Mouse (Mus musculus) megakaryocyte, adult 5-6 weeks (primary cell): ENCODE data around the gene S100b. TPM values are rescaled to one million over a fixed set of nuclear protein-coding genes. Genes with fewer than 3 reads are reported as not detected.

Experiments
- ATAC-seq: 2 replicates; pipeline ENCODE4 v1.8.0; 2016; ENCODE audit warnings: mild to moderate bottlenecking, inconsistent platforms; ENCODE audit not compliant: poor library complexity, severe bottlenecking
- total RNA-seq, 2 experiments: library from RNA; stranded (forward) in 1 of 2; stranded (reverse) in 1 of 2; fragments of 153-499, 151-499 nt in 1 of 2; fragments of 221-1000, 200-1000 nt in 1 of 2; gene quantifications; 2 replicates each; pipeline versions ENCODE4 v1.2.3 to v1.2.4; 2015 to 2017

Gene S100b
- total RNA-seq, 2 experiments from 2014 or later, result 0.11 to 0.47 TPM

DNA sequence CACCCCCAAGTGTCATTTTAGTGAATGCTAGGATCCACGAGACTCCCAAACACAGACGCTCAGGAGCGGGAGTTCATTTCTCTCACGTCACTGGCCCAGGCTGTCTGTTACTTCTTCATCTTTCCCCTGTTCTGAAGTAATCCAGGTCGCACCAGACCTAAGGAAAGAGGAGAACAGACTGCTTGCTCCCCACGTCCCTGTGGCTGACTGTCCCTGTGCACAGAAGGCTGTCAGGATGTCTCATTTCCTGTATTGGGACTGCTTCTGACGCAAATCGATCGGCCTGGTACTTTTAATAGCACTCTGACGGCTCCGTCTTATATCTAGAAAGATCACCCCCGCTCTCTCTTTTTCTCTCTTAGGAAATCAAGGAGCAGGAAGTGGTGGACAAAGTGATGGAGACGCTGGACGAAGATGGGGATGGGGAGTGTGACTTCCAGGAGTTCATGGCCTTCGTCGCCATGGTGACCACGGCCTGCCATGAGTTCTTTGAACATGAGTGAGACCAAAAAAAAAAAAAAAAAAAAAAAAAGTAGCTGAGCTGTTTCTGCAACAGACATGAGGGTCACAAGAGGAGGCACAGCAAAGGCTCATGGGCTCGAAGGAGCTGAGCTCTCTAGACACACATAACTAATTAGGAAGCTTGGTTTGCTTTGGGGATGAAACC is 6.0 kb downstream of the S100b start:
- no peak for ATAC-seq

DNA sequence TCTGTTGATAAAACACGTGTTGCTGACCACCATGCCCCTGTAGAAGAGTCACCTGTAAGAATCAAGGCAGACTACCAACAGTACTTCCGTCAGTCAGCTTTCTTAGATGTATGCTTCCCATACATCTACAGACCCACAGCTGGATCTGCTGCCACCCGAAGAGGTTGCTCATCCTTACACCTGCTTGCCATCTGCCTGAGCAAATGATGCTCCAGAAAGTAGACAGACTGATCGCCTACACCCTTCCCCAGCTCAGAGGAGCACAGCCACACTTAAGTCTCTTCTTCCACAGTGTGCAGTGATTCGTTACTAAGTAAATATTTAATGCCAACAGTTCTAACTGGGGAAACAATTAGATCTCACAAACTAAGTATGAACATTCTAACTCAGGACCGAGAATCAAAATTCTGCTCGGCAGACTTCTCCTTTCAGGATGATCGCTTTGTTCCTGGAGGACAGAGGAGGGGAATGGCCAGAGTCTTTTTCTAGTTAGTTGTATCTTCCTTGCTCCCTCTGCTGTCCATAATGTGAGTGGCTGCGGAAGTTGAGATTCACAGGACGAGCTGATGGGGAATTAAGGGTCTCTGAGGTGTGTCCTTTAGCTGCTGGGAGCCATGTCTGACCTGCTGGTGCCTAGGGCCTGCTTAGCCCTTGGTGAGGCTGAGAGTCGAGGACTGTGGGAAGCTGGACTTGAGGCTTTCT is 6.9 kb downstream of the S100b start:
- ATAC-seq, result no peak

DNA sequence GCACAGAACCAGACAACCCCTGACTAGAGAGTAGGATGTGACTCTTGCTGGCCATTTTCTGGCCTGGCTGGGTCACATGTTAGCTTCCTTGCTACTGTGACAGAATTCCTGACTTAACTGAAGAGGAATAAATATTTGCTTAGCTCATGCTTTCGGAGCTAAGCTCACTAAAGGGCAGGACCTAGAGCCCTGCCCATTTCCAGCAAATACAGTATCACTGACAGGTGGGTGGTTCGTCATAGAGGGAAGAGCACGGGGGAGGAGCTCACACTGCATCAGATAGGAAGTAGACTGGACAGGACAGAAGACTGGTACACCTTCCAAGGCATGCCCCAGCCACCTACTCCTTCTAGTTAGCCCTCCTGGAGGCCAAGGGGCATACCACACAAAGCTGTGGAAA is 7.8 kb downstream of the S100b start:
- no peak for ATAC-seq

DNA sequence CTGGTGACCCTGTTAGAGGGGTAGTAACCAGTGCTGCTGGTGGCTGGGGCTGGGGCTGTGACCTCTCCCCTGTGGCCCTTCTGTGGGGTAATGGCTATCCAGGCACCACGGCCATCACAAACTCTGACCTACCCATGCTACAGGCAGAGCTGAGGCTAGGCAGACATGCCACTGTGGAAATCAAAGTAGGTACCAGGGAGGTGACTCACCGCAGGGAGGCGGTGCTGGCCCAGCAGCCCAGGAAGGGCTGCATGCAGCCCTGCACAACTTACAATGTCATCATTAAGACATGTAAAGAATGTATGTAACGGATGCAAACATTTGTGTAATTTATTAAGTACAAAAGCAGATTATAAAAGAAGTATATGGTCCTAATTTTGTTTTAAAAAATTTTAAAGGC is 8.8 kb downstream of the S100b start:
- no peak for ATAC-seq

DNA sequence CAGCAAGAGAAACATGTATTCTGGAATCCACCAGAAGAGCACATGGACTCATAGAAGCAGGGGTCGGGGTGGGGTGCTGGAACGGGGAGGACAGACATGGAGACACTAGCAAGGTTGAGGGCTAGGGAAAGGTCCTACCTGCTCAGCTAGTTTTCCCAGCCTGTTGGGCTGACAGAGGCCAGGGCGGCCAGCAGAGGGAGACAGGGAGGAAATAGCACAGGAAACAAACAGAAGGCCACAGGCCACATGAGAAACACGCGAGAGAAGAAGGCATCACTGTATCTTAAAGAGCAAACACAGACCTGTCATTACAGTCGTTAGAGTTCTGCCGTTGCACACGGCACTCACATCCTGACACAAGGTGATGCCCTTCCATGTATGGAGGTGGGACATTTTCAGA is 17.6 kb downstream of the S100b start:
- ATAC-seq, result peak; percentile 72

DNA sequence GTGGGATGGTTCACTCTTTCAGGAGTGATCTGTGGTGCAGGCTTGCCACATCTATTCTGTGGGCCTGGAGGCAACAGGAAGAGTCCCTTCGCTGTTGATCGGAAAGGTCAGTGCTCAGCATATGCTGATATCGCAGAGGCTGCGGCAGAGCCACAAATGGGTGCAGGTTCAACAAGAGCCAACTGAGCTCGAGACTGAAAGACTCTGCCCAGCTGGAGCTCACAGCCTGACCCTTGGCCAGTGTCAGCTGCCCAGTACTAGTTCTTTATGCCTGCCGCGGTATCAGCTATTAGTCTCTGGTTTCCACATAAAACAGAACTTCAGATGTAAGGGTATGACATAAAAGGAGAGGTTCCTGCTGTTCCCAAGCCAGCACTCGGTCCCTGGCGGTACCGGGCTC is 21.6 kb downstream of the S100b start:
- ATAC-seq, result no peak

DNA sequence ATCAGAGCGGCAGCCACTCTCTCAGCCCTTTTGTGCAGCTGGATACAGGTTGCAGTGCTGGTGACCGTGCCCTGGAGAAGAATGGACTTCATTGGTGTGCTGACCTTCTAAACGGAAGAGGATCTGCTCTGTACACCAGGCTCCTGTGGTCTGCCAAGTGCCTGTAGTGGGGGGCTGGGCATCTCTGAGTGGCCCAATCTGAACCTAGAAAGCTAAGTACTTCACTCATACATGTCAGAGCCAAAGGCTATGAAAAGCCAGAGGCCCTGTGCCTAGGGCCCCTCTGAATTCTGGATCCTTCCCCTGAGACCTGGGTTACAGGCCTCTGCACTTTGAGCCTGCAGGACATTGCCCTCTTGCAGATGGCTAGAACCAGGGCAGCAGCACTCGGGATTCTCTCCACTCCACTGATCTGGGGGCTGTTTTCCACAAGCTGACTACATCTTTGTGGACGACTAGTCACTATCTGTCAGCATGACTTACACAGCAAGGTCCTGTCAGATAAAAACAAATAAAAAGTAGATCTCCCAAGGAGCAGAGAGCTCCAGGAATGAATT is 25.0 kb downstream of the S100b start:
- ATAC-seq, result no peak

DNA sequence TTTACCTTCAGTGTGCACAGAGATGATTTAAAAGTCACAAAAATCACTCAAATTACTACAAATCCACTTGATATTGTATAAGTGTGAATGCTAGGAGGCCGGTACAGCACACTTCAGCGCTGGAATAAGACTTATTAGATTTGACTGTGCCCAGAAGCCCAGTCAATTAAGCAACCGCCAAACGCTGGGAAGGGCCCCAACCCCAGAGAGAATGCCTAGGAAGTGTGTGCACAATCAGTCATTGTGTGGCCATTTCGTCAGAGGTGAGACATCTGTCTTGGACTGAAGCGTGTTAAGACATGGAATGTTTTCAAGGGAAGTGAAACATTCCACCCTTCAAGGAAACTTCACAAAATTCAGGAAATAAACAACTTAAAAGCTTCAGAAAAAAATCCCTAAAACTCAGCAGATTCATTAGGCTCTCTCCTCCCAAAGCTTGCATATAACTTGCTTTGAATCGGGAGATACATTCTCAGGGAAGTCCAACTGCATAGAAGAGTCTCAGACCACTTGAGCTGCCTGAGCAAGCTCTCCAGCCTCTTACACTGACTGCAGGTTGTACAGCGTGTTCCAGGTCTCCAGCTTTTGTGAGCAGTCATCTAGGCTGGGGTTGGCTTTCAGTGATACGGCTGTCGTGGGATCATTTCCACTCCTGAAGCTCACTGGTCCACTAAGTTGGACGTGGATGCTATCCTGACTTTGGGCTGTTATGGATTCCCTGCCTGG is 34.8 kb downstream of the S100b start:
- ATAC-seq, result no peak

DNA sequence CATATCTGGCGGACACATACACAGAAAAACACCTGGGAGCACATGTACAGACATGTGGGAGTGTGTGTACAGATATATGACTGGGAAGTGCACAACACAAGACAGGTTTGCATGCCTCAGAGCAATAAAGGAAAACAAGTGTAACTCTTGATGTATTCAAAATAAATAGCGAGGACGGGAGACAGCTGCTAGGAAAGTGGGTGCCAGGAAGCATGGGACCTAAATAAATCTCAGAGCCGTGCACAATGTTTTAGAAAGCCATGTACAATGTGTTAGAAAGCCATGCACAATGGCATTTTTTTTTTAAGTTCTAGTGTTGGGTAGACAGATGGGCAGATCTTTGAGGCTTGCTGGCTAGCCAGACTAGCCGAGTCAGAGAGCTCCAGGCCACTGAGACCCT is 35.4 kb downstream of the S100b start:
- no peak for ATAC-seq

DNA sequence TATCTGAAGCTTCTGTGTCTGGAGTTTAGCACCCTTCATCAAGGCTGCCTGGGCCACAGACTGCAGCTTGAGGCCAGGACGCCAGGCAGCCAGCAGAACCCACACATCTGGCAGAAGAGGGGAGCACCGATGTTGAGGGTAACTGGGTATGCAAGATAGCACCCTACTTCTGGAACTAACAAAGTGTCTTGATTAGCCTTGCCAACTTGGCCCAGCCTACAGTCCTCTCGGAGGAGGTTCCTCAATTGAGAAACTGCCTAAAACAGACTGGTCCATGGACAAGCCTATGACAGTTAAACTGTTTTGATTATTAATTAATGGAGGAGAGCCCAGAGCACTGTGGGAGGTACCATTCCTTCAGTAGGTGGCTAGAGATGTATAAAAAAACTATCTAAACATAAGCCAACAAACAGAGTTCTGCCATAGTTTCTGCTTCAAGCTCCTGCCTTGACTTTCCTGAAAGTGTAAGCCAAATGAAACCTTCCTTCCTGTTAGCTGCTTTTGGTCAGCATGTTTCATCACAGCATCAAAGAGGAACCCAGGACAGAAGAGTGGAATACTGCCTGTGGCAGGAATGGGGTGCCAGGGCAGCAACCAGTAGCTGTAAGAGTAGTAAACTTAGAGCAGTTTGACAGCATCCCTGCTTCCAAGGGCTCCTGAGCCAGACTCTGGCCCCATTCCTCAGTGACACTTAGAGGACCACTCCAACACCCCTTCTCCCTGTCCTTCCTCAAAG is 36.5 kb downstream of the S100b start:
- ATAC-seq, result peak; percentile 51

DNA sequence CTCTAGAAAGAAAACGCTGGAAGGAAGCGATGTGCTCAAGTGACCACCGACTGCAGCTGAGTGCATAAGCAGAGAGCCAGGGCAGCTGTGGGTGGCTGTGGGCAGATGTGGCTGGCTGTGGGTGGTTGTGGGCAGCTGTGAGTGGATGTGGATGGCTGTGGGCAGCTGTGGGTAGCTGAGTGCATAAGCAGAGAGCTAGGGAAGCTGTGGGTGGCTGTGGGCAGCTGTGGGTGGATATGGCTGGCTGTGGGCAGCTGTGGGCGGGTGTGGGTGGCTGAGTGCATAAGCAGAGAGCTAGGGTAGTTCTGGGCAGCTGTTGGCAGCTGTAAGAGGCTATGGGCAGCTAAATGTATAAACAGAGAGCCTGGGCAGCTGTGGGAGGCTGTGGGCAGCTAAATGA is 39.6 kb downstream of the S100b start:
- peak; percentile 37; the same call in 1 of the 2 replicates for ATAC-seq

DNA sequence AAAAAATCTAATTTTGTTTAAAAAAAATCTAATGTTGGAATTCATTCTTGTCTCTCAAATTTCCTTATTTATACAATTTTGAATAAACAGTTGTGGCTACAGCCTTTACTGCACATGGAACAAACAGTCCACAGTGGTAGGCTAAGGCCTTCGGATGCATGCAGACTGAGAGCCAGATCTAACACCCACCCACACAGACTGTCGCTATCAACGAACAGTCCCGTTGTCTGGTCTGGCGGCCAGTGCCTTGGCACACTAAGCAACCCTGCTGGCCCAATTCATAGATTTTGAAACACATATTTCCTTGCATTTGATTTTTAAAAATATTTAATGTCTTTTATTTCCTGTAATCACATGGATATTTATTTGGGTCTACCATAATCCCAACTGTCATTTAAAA is 46.5 kb downstream of the S100b start:
- no peak for ATAC-seq

DNA sequence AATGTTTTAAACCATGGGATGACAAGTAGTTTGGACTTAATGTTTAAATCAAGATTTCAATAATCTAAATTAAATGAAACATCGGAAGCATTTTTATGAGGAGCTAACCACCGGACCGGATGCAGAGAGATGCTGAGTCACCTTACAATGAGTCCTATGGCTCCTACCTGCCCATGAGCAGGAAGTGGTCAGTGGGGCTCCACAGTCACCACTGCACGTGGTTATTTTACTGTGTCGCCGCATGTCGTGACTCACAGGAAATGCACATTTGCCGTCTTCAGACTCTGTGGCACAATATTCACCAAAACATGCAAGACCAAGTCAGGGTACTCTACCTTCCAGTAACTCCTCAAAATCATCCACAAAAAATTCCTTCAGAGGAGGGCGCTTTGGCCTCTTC is 53.1 kb downstream of the S100b start:
- ATAC-seq, result peak; percentile 98

Other genes starting within 250 kb of the S100b start
- gene Zfp280b, start 221.2 kb upstream of the S100b start, total RNA-seq (2015), result 4.5 and 5.9 TPM in 2 replicates
- gene Zfp280b, start 221.2 kb upstream of the S100b start, total RNA-seq (2017), result 3.0 and 8.9 TPM in 2 replicates
- not detected in 2 replicates for gene Slc5a4b, start 142.9 kb upstream of the S100b start, total RNA-seq (2015)
- not detected in 2 replicates for gene Slc5a4b, start 142.9 kb upstream of the S100b start, total RNA-seq (2017)
- gene Slc5a4a, start 106.4 kb upstream of the S100b start, total RNA-seq (2015), result not detected in 2 replicates
- not detected in 2 replicates for gene Slc5a4a, start 106.4 kb upstream of the S100b start, total RNA-seq (2017)
- 1.7 and 2.3 TPM in 2 replicates for gene Prmt2, start 16.0 kb upstream of the S100b start, total RNA-seq (2015)
- 1.3 and 2.0 TPM in 2 replicates for gene Prmt2, start 16.0 kb upstream of the S100b start, total RNA-seq (2017)
- gene Dip2a, start 91.4 kb downstream of the S100b start, total RNA-seq (2015), result 3.6 and 4.3 TPM in 2 replicates
- 5.1 and 5.3 TPM in 2 replicates for gene Dip2a, start 91.4 kb downstream of the S100b start, total RNA-seq (2017)
- gene AC141477.1, start 186.6 kb downstream of the S100b start, total RNA-seq (2015), result not detected in 2 replicates
- gene AC141477.1, start 186.6 kb downstream of the S100b start, total RNA-seq (2017), result 10.4 TPM in 1 of 2 replicates, not detected in the other
- 24.2 and 27.3 TPM in 2 replicates for gene Pcnt, start 188.9 kb downstream of the S100b start, total RNA-seq (2015)
- gene Pcnt, start 188.9 kb downstream of the S100b start, total RNA-seq (2017), result 44.1 and 53.4 TPM in 2 replicates
- not detected in 2 replicates for gene 2610028H24Rik, start 195.2 kb downstream of the S100b start, total RNA-seq (2015)
- gene 2610028H24Rik, start 195.2 kb downstream of the S100b start, total RNA-seq (2017), result not detected in 2 replicates
- gene Mcm3ap, start 215.1 kb downstream of the S100b start, total RNA-seq (2015), result 41.9 and 51.0 TPM in 2 replicates
- 51.5 and 56.8 TPM in 2 replicates for gene Mcm3ap, start 215.1 kb downstream of the S100b start, total RNA-seq (2017)
- 0.96 and 1.6 TPM in 2 replicates for gene Ybey, start 215.3 kb downstream of the S100b start, total RNA-seq (2015)
- gene Ybey, start 215.3 kb downstream of the S100b start, total RNA-seq (2017), result 3.6 and 4.2 TPM in 2 replicates